Mouse (Mus musculus): Measurements from ENCODE around the gene Pgc.

GRCm38 (mm10) chr17:47699055-47699454 is 27.6 kb upstream of the Pgc start:
- no peak for TF ChIP-seq CTCF (IDR thresholded peaks at IDR 0.05; ENCODE audit: control insufficient read depth, insufficient read depth, insufficient replicate concordance, low read depth, low read length)
- no peak for TF ChIP-seq POLR2A (IDR thresholded peaks at IDR 0.05; ENCODE audit: control insufficient read depth, low read depth, low read length)
